Mouse (Mus musculus) lung, postnatal 0 days (tissue): ENCODE measurements at regions not wholly inside any gene's neighbourhood (a gene's known extent, or its start where the extent isn't known, plus 50 kb on each side); places are given as distances from the start of the nearest gene placed in this dataset.

Experiments used
- CTCF ChIP-seq: IDR thresholded peaks from 2 replicates; pipeline ENCODE4 v1.5.1; 2016; ENCODE audit warnings: antibody characterized with exemption, mild to moderate bottlenecking
- EP300 ChIP-seq: IDR thresholded peaks from 2 replicates; pipeline ENCODE4 v1.6.1; 2016; ENCODE audit warnings: antibody characterized with exemption, mild to moderate bottlenecking, control low read depth

DNA sequence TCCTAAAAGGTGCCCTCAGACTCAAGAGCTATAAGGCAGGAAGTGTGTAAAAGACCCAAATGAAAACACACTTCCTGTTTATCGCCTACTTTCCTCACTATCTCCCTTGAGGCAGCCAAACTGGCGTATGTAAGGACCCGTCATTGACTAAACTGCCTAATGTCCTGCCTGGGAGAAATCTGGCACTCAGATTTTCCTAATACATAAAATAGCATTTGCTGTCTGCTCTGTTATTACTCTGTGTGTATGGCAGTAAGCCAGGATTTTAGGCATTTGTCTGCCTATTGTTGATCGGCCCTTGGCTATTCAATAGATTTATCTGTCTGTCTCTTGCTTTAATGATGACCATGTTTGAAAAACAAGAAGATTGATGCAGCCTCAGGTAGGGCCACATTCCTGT is 857.8 kb downstream of the Kcna4 start:
- no peak for TF ChIP-seq CTCF
- TF ChIP-seq EP300, result no peak
